Mouse (Mus musculus) testis, adult 2 months (tissue): Measurements from ENCODE around the gene Tango2.

ENCODE experiments used
- CTCF ChIP-seq: fragments of 200-500 bp; IDR thresholded peaks from 2 replicates; pipeline ENCODE4 v1.5.1; 2012; ENCODE audit warnings: low read depth, mild to moderate bottlenecking, inconsistent platforms, low read length, moderate library complexity; ENCODE audit not compliant: control insufficient read depth, insufficient read depth, insufficient replicate concordance
- POLR2A ChIP-seq: fragments of 200-500 bp; IDR thresholded peaks from 2 replicates; pipeline ENCODE4 v1.6.1; 2012; ENCODE audit warnings: low read depth, mild to moderate bottlenecking, inconsistent platforms, low read length, moderate library complexity; ENCODE audit not compliant: control insufficient read depth

DNA sequence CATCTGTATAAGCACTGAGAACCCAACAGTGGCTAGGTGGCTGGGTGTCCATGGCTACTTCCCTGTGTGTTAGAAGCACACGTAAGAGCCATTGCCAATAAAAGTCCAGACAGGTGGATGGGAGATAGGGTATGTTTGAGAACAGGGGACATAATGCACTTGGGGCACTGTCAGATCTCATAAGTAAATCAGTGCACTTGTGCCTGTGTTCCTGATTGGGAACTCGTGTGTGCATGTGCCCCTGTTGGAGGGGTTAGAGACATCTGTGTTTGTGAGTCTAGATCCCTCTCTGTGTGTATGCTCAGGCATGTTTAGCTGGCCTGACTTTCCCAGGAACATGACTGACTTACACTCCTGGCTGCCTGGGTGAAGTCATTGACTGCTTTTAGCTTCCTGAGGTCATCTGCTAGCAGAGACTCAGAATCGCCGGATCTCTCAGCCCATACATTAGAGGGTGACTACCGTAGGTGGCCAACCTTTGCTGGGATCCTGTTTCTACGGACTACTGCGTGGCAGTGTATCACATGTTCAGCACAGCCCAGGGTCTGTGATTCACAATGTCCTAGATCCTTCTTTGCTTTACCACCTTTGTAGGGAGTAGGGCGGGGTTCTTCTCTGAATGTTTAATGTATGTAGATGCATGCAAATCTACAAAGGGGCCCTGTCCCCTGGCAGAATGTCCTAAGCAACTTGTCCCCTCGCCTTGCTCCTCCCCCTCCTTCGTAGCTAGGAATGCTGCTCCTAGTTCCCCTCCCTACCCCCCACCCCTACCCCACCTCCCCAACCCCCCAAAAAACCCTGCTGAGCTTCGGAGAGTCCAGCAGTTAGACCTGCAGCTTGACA, 47.1 kb upstream of the Tango2 start:
- TF ChIP-seq CTCF (no peak), POLR2A (no peak)
